Mouse (Mus musculus) frontal cortex, postnatal 10 days (tissue): ENCODE data around the gene Atg10.

Source experiments
- DNase-seq, 2 experiments: peaks; one replicate each; pipeline ENCODE4 v3.0.0; 2022; ENCODE audit warnings: low spot score in 2 of 2, mixed read lengths in 1 of 2

Atg10 gene

GRCm38 (mm10) chr13:91175347-91175746, 48.4 kb downstream of the Atg10 start:
- DNase-seq, result no peak

- DNase-seq, result no peak
These were observed 51.8 kb downstream of the Atg10 start for GRCm38 (mm10) chr13:91171766-91172491.

- no peak for DNase-seq
These were observed 52.6 kb downstream of the Atg10 start for GRCm38 (mm10) chr13:91171205-91171604.

- DNase-seq, result no peak
These were observed 54.0 kb downstream of the Atg10 start for GRCm38 (mm10) chr13:91169529-91170319.

- no peak for DNase-seq
These were observed 55.3 kb downstream of the Atg10 start for GRCm38 (mm10) chr13:91168486-91168885.

- DNase-seq, result no peak
These were observed 56.2 kb downstream of the Atg10 start for GRCm38 (mm10) chr13:91167561-91167960.

- DNase-seq, result no peak
These were observed 57.5 kb downstream of the Atg10 start for GRCm38 (mm10) chr13:91166286-91166685.

- peak; percentile 18 to 34 for DNase-seq
These were observed 58.6 kb downstream of the Atg10 start for GRCm38 (mm10) chr13:91165200-91165599.

- no peak for DNase-seq
These were observed 60.5 kb downstream of the Atg10 start for GRCm38 (mm10) chr13:91163292-91163691.

GRCm38 (mm10) chr13:91162452-91162851, 61.3 kb downstream of the Atg10 start:
- no peak for DNase-seq

GRCm38 (mm10) chr13:91160616-91161015, 63.2 kb downstream of the Atg10 start:
- DNase-seq, result no peak

- DNase-seq, result no peak
These were observed 63.9 kb downstream of the Atg10 start for GRCm38 (mm10) chr13:91159881-91160280.

- no peak for DNase-seq
These were observed 65.8 kb downstream of the Atg10 start for GRCm38 (mm10) chr13:91157941-91158340.

GRCm38 (mm10) chr13:91157429-91157828, 66.3 kb downstream of the Atg10 start:
- DNase-seq, result no peak

- DNase-seq, result no peak
These were observed 66.8 kb downstream of the Atg10 start for GRCm38 (mm10) chr13:91156949-91157348.

GRCm38 (mm10) chr13:91156308-91156707, 67.5 kb downstream of the Atg10 start:
- no peak for DNase-seq

GRCm38 (mm10) chr13:91155429-91156207, 68.2 kb downstream of the Atg10 start:
- no peak for DNase-seq

GRCm38 (mm10) chr13:91154622-91155021, 69.1 kb downstream of the Atg10 start:
- DNase-seq, result no peak

- DNase-seq, result no peak
These were observed 87.4 kb downstream of the Atg10 start for GRCm38 (mm10) chr13:91136337-91136736.

GRCm38 (mm10) chr13:91133334-91133890, 90.4 kb downstream of the Atg10 start:
- no peak for DNase-seq

GRCm38 (mm10) chr13:91129071-91129470, 94.7 kb downstream of the Atg10 start:
- DNase-seq, result no peak

- DNase-seq, result no peak
These were observed 95.2 kb downstream of the Atg10 start for GRCm38 (mm10) chr13:91128581-91128980.
